Mouse (Mus musculus) adipocyte (in vitro differentiated cells): Measurements from ENCODE around the gene Wbp1l.
A peak's percentile ranks its signal among the peaks of the same experiment; 100 is the strongest.

ENCODE experiments used
- DNase-seq: peaks from one replicate; pipeline ENCODE4 v3.0.0-alpha.2; 2016; ENCODE audit warnings: low spot score

The Wbp1l gene

GRCm38 (mm10) chr19:46629807-46630206, 30.9 kb downstream of the Wbp1l start:
- no peak for DNase-seq

DNA sequence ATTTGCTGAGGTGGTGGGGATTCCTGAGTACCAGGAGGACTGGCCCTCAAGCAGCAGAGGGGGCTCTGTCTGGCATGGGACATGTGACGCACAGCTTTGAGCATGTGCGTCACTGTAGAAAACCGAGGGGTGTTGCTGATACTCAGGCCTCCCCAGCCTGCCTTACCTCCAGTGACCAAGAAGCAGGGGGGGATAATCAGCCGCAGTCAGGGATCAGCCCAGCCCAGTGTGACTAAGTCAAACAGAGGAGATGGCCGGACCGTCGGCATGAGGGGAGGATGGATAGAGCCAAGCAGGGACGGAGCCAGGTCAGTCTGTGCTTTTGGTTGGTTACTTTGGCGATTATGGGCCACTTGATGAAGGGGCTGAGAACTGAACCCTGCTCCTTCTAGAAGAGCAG, 32.8 kb downstream of the Wbp1l start:
- DNase-seq: no peak

- no peak for DNase-seq
These were observed 36.9 kb downstream of the Wbp1l start for GRCm38 (mm10) chr19:46635766-46636165.

GRCm38 (mm10) chr19:46637598-46637997, 38.7 kb downstream of the Wbp1l start:
- no peak for DNase-seq

DNA sequence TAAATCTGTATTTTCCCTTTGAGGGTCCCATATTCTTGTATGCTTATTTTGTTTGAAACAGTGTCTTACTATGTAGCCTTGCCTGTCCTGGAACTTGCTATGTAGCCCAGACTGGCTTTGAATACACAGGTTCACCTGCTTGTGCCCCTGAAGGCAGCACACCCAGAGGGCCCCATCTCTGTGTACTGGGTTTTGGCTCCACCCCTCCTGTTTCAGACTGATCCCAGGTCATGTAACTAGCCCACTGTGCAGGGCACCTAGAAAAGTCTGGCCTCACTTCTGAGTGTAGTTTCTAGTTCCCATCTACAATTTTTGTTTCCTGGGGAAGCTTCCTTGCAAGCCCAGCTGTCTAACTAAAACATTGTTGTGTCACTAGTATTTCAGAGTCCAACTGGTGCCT, 40.2 kb downstream of the Wbp1l start:
- no peak for DNase-seq

- no peak for DNase-seq
These were observed 40.6 kb downstream of the Wbp1l start for GRCm38 (mm10) chr19:46639496-46639895.

- no peak for DNase-seq
These were observed 41.9 kb downstream of the Wbp1l start for GRCm38 (mm10) chr19:46640780-46641179.

DNA sequence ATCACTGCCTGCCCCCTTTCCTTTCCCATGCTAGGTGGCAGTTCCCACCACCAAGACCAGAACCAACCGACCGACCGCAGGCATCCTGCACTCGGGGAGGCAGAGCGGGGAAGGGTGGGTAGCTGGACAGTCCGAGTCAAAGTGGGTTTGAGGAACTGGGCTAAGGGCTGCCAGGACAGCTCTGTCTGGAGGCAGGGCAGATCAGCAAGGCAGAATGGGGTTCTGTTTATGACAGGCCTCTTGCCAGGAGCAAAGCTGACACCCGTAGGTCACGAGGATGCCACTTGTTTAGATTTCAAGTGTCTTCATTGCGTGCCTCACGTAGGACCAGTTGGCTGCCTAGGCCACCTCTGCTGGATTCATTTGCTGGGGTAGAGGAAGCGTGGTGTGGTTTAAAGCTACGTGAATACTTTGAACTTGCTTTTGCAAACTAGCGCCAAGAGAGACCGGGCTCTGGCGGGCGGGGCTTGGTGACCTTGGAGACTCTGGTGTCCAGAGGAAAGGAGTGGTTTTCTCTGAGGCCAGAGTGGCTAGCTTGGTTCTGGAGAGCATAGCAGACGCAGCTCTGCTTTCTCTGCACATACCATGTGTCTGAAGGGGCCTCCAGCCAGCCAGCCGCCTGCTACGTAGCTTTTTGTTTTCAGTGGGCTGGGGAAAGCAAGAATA, 42.7 kb downstream of the Wbp1l start:
- no peak for DNase-seq

DNA sequence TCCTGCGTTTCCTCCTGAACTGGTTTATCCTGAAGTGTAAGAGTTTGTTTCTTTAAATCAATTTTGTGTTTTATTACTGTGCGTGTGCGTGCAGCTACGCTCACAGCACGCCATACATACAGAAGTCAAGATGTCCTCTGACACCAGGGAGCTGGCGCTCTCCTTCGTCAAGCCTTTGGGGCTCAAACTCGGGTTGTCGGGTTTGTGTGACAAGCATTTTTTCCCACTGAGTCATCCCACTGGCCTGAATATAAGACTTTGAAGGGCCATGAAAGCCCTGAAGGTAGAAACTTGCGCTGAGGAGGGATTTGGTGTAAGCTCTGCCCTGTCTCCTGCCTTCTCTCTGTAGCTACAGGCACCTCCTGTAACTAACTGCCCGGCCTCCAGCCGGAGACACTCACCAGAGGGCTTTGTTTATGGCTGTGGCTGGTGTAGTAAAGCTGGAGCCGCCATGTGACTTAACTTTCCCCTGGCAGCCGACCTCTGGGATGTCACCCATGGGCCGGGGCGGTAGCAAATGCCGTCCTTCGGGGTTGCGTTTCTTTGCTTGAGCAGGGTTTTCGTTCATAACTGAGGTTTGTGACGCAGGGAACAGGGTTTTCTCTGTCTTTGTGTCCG, 43.4 kb downstream of the Wbp1l start:
- DNase-seq: no peak

DNA sequence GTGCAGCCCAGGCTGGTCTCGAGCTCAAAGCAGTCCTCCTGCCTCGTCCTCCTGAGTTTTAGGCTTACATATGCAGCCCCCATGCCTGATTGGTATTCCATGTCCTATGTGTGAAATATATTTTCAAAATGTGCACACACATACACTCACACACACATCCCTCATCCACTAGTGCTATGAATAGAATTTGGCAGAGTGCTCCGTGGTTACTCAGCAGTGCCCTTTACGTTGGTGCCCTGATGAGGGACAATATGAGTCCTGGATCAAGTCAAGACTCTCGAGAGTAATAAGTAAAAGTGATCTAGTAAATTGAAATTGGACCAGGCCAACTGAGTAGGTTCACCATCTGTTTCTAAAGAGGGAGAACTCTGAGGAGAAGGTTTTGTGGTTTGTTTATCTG, 44.4 kb downstream of the Wbp1l start:
- peak; percentile 43 for DNase-seq

DNA sequence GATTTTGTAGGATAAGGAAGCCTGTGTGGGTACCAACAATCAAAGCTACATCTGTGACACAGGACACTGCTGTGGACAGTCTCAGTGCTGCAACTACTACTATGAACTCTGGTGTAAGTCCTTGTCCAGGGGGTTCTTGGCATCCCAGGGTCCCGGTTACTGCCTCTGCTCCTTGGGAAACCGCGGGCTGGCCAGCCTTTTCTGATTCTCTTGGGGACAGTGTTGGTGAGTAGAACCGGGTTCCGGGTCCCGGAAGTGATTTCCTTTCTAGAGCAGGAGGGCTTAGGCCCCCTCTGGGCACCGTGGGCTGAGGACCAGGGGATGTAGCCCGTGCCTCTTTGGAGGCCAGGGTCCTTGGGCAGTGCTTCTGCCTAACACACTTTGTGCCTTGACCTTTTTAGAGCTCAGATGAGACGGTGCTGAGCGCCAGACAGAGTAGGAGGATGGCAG, 45.5 kb downstream of the Wbp1l start:
- no peak for DNase-seq

DNA sequence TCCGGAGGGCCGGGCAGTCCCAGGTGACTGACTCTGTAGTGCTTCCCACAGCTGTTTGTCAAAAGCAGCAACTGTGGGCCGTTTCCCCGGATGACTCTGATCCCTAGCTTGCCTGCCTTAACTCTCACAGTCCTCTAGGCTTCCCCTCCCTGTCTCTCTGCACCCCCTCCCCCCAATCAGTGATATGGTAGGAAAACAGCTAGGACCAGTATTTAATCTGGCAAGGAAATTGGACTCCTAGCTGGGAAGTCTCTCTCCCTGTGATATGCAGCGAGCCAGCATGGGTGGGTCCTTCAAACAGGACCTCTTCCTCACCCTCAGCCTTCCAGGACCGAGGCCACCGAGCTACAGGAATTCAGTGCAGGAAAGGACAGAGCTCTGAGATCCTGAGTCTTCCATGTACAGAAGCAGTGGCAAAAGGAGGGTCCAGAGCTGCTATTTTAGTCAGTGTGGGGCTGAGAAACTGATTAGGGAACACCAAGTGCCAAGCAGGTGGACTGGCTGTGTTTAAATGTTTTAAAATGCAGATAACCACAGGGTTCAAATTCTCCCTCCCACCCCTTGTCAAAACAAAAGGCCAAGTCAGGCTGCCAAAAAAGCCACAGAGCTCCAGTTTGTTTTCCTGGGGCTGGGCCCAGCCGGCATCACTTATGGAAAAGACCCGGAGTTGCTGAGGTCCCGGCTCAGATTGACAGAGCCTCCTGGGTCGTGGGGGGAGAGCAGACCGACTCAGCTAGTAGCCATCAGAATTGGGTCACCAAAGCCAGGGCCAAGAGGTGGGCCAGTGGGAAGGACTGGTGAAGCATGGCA, 46.1 kb downstream of the Wbp1l start:
- DNase-seq: peak; percentile 65

- peak; percentile 48 for DNase-seq
These were observed 47.2 kb downstream of the Wbp1l start for GRCm38 (mm10) chr19:46646041-46646481.

GRCm38 (mm10) chr19:46647254-46647653, 48.4 kb downstream of the Wbp1l start:
- DNase-seq: no peak

GRCm38 (mm10) chr19:46647850-46648249, 49.0 kb downstream of the Wbp1l start:
- peak; percentile 51 for DNase-seq

DNA sequence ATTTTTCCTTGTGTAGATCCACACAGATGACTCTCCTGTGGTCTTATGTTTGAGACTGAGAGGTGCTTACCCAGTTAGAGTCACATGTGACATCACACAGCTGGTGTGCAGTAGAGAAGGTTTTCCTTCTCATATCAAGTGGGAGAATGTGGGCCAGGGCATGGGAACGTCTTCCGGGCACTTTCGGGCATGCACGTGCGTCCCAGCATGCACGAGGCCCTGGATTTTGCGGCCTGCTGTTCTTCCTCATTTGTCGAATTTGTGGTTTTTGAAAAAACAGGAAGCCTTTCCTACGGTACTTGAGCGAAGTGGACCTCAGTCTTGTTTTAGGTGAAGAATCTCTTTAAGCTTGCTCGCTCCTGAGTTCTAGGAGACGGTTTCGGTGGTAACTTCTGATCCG, 49.7 kb downstream of the Wbp1l start:
- no peak for DNase-seq

GRCm38 (mm10) chr19:46653188-46653587, 54.3 kb downstream of the Wbp1l start:
- no peak for DNase-seq

DNA sequence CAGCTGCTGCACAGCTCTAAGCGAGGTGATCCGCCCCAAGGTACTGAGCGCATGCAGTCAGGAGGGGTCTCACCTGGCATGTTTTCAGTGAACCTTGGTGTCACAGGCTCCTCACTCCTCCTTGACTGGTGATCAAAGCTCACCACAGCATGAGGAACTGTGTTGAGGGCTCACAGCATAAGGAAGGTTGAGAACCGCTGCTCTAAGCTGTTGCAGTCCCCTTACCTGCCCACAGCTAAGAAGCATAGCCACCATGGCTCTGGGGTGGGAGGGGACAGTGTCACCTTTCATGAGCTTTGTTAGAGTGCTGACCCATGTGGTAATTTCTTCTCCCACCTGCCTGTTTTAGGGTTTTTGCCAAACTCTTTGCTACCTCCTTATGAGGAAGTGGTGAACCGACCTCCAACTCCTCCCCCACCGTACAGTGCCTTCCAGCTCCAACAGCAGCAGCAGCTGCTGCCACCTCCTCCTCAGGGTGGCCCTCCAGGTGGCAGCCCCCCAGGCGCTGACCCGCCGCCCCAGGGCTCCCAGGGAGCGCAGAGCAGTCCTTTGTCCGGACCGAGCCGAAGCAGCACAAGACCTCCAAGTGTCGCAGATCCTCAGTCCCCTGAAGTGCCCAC, 54.8 kb downstream of the Wbp1l start:
- DNase-seq: no peak

- DNase-seq: no peak
These were observed 56.7 kb downstream of the Wbp1l start for GRCm38 (mm10) chr19:46655626-46656025.

DNA sequence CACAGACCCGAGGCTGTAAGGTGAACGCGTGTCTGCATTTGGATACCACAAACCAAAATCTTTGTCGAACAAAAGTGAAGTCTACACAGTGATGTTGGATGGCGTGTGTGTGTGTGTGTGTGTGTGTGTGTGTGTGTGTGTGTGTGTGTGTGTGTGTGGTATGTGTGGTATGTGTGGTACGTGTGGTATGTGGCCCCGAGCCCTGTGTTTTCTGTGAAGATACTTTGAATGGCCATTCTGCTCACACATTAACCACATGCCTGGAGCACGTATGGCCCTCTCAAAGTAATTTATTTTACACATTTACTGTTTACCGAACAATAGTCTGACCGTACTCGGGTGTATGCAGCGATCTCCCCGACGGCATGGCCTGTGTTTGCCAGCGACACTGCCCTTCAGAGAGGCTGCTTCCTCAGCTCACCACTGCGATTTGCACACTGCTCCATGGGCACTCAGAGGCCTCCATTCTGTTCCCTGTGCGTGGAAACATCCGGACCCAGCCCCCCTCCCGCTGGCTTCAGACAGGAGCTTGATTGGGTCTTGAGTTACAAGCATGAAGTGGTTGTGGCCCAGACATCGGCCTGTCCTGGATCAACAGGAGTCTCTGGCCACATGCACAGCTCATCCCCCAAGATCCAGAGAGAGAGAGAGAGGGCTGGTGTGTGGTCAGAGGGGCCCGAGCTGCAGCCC, 57.4 kb downstream of the Wbp1l start:
- DNase-seq: no peak

DNA sequence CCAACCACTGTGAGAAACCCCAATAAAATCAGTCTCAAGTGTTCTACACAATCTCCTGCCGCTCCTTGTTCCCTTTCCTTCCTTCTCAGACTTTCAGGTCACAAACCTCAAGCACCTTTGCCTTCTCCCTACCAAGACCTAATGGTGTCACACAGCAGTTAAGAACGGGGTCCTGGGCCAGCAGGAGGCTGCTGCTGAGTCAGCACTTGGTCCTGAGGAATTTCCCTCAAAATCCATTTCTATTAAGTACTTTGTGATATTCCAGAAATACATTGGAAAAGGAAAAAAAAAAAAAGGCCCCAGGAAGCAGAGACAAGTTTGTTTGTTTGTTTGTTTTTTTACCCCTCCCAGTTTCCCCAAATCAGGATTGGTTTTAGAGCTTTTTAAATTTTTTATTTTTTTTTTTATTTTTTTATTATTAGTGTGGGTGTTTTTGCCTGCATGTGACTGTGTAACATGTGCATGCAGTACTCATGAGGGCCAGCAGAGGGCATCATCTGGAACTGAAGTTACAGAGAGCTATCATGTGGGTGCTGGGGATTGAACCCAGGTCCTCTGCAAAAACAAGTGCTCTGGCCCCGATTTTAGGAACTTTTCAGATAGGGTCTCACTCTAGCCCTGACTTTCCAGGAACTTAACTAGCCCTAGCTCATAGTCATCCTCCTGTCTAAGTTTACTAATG, 58.6 kb downstream of the Wbp1l start:
- DNase-seq: no peak
